Mouse (Mus musculus) small intestine, adult 2 months (tissue): Measurements from ENCODE around the gene Nfix. TPM values are rescaled to one million over a fixed set of nuclear protein-coding genes. Genes with fewer than 3 reads are reported as not detected.

ENCODE experiments used
- H3K27ac ChIP-seq: fragments of 200-500 bp; 2 replicates; pipeline ENCODE4 v1.5.1; 2012; ENCODE audit warnings: low read depth, low read length, control low read depth, inconsistent platforms; ENCODE audit not compliant: insufficient read depth
- H3K27me3 ChIP-seq: fragments of 200-500 bp; 2 replicates; pipeline ENCODE4 v1.6.1; 2012; ENCODE audit warnings: mild to moderate bottlenecking, moderate library complexity, low read length, inconsistent platforms; ENCODE audit not compliant: control insufficient read depth, insufficient read depth
- H3K36me3 ChIP-seq: fragments of 200-500 bp; 2 replicates; pipeline ENCODE4 v1.6.1; 2012; ENCODE audit warnings: mild to moderate bottlenecking, low read length, control low read depth, inconsistent platforms; ENCODE audit not compliant: control insufficient read depth, insufficient read depth
- H3K4me1 ChIP-seq: fragments of 200-500 bp; 2 replicates; pipeline ENCODE4 v1.6.1; 2012; ENCODE audit warnings: low read length, inconsistent platforms, mixed read lengths; ENCODE audit not compliant: control insufficient read depth, insufficient read depth, insufficient read length
- H3K4me3 ChIP-seq: fragments of 200-500 bp; 2 replicates; pipeline ENCODE4 v1.5.1; 2012; ENCODE audit warnings: low read depth, mild to moderate bottlenecking, control low read depth, inconsistent platforms, low read length, moderate library complexity
- CTCF ChIP-seq: fragments of 200-500 bp; IDR thresholded peaks from 2 replicates; pipeline ENCODE4 v1.5.1; 2012; ENCODE audit warnings: low read depth, mild to moderate bottlenecking, control low read depth, inconsistent platforms, low read length, moderate library complexity, mixed read lengths; ENCODE audit not compliant: insufficient replicate concordance, insufficient read length; ENCODE audit errors: extremely low read depth
- POLR2A ChIP-seq: fragments of 200-500 bp; IDR thresholded peaks from 2 replicates; pipeline ENCODE4 v1.6.1; 2012; ENCODE audit warnings: low read depth, mild to moderate bottlenecking, control low read depth, inconsistent platforms, low read length, moderate library complexity
- WGBS: fragments of 180-500 bp; shearing (Covaris S2); methylation state at CpG from one replicate; pipeline ENCODE4 v1.1.7; 2018; 5-methylcytosine and 5-hydroxymethylcytosine counted together
- polyA plus RNA-seq: library from polyadenylated mRNA; depleted of rRNA; stranded (reverse); fragments of >200 nt; gene quantifications from 2 replicates; pipeline ENCODE4 v1.2.3, GENCODE M21; 2012

The Nfix gene
- polyA plus RNA-seq, 1 experiment: 26.1 TPM

- TF ChIP-seq POLR2A (no peak), CTCF (peak; percentile 92; the same call in 1 of the 2 replicates)
- Histone ChIP-seq H3K4me1 (no peaks in the 10 kb centered on the region; the same call in 1 of the 2 replicates), H3K27me3 (peaks cover 5% of the 10 kb centered on the region; the same call in 1 of the 2 replicates), H3K36me3 (no peaks in the 10 kb centered on the region), H3K4me3 (no peak overlapping the region), H3K27ac (no peak overlapping the region)
- 14% methylated on average over 9 of the region's 9 CpGs for WGBS
These were observed 15.4 kb upstream of the Nfix start for GRCm38 (mm10) chr8:84815547-84815946.

GRCm38 (mm10) chr8:84814555-84815441, 14.7 kb upstream of the Nfix start:
- H3K27ac ChIP-seq: no peak overlapping the region
- peaks cover 5% of the 10 kb centered on the region; the same call in 1 of the 2 replicates for H3K27me3 ChIP-seq
- H3K4me3 ChIP-seq: no peak overlapping the region
- no peak for TF ChIP-seq POLR2A
- TF ChIP-seq CTCF: no peak
- no peaks in the 10 kb centered on the region for H3K36me3 ChIP-seq
- WGBS: 33% methylated on average over 19 of the region's 19 CpGs
- H3K4me1 ChIP-seq: no peaks in the 10 kb centered on the region; the same call in 1 of the 2 replicates

- Histone ChIP-seq H3K4me3 (no peak overlapping the region), H3K36me3 (no peaks in the 10 kb centered on the region), H3K27ac (no peak overlapping the region), H3K27me3 (peaks cover 5% of the 10 kb centered on the region; the same call in 1 of the 2 replicates), H3K4me1 (no peaks in the 10 kb centered on the region; the same call in 1 of the 2 replicates)
- WGBS: 83% methylated on average over 11 of the region's 11 CpGs
- TF ChIP-seq CTCF (no peak), POLR2A (no peak)
These were observed 14.1 kb upstream of the Nfix start for GRCm38 (mm10) chr8:84814240-84814554.

- Histone ChIP-seq H3K27me3 (peaks cover 5% of the 10 kb centered on the region; the same call in 1 of the 2 replicates), H3K4me1 (no peaks in the 10 kb centered on the region; the same call in 1 of the 2 replicates), H3K36me3 (no peaks in the 10 kb centered on the region), H3K4me3 (no peak overlapping the region), H3K27ac (no peak overlapping the region)
- TF ChIP-seq POLR2A: no peak
- TF ChIP-seq CTCF: no peak
- WGBS: 67% methylated on average over 3 of the region's 3 CpGs
These were observed 13.7 kb upstream of the Nfix start for GRCm38 (mm10) chr8:84813830-84814229.

GRCm38 (mm10) chr8:84813059-84813458, 12.9 kb upstream of the Nfix start:
- Histone ChIP-seq H3K4me3 (no peak overlapping the region), H3K27ac (no peak overlapping the region), H3K27me3 (peaks cover 5% of the 10 kb centered on the region; the same call in 1 of the 2 replicates), H3K36me3 (no peaks in the 10 kb centered on the region), H3K4me1 (no peaks in the 10 kb centered on the region; the same call in 1 of the 2 replicates)
- TF ChIP-seq POLR2A (no peak), CTCF (peak; percentile 79; the same call in 1 of the 2 replicates)
- WGBS: 3% methylated on average over 5 of the region's 5 CpGs

- WGBS: 25% methylated on average over 10 of the region's 10 CpGs
- no peak for TF ChIP-seq CTCF
- TF ChIP-seq POLR2A: no peak
- peaks cover 5% of the 10 kb centered on the region; the same call in 1 of the 2 replicates for H3K27me3 ChIP-seq
- H3K36me3 ChIP-seq: no peaks in the 10 kb centered on the region
- no peak overlapping the region for H3K27ac ChIP-seq
- H3K4me1 ChIP-seq: no peaks in the 10 kb centered on the region; the same call in 1 of the 2 replicates
- H3K4me3 ChIP-seq: peak overlapping the region; percentile 39; the same call in 1 of the 2 replicates
These were observed 11.2 kb upstream of the Nfix start for GRCm38 (mm10) chr8:84811303-84811702.

GRCm38 (mm10) chr8:84810896-84811295, 10.8 kb upstream of the Nfix start:
- H3K36me3 ChIP-seq: no peaks in the 10 kb centered on the region
- under 1% methylated on average over 32 of the region's 32 CpGs for WGBS
- TF ChIP-seq POLR2A (no peak), CTCF (peak; percentile 70; the same call in 1 of the 2 replicates)

More at GRCm38 (mm10) chr8:84810896-84811295, 10.8 kb upstream of the Nfix start:
- Histone ChIP-seq H3K27ac (no peak overlapping the region), H3K4me1 (no peaks in the 10 kb centered on the region; the same call in 1 of the 2 replicates), H3K27me3 (peaks cover 5% of the 10 kb centered on the region; the same call in 1 of the 2 replicates), H3K4me3 (peak overlapping the region; percentile 39)
